Mouse (Mus musculus): ENCODE data around the gene Gm5767. TPM values are rescaled to one million over a fixed set of nuclear protein-coding genes. Genes with fewer than 3 reads are reported as not detected.
"Not testable (repeated sequence)": the region's sequence is repeated elsewhere in the genome, so short reads cannot be mapped to it uniquely, and the experiment has no call there.

Gm5767 gene
- total and polyA plus RNA-seq, 2 experiments, result 0.62 TPM; not detected in 1

DNA sequence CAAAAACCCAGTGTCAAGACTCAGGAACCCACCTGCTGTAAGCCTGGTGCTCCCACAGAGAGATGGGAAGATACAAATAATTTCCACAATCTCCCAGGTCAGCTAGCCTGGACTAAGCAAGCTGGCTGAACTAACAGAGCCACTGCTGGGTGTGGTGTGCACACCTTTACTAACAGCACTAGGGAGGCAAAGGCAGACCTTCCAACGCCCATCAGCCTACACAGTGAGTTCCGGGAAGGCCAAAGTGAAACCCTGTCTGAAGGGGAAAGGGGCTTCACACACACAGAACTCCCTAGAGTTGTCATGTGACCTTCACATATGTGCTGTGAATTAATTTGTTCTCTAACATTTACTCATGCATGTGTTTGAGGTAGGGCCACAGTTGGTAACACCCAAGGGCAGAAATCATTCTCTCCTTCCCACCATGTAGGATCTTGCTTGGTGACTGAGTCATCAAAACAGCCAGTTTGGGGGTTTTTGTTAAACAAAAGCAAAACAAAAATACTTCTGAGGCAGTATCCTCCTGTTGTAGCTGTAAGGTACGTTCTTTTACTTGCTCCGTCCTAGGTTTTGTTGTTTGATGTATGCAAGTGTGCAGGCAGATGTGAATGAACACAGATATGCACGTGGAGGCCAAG lies 47.7 kb downstream of the Gm5767 start:
- H3K27me3 ChIP-seq (ENCODE audit: control insufficient read depth, insufficient read depth, low read length), result no peaks in the 10 kb centered on the region
- no peak overlapping the region for H3K4me3 ChIP-seq (ENCODE audit: insufficient read depth, low read depth, low read length)
- H3K9ac ChIP-seq (ENCODE audit: low read depth, low read length), result no peak overlapping the region
- no peak overlapping the region for H3K27ac ChIP-seq (replicated peaks; ENCODE audit: insufficient read depth, low read depth, low read length)
- H3K79me2 ChIP-seq (ENCODE audit: control insufficient read depth, insufficient read depth, low read length), result peaks cover 58% of the 10 kb centered on the region
- no peaks in the 10 kb centered on the region for H3K36me3 ChIP-seq (ENCODE audit: control insufficient read depth, insufficient read depth, low read length)
- TF ChIP-seq CTCF (IDR thresholded peaks at IDR 0.05; ENCODE audit: low read depth, low read length) (no peak), POLR2A (IDR thresholded peaks at IDR 0.05; ENCODE audit: extremely low read depth, insufficient read depth, low read length) (no peak)
- peaks cover 12% of the 10 kb centered on the region for H3K4me1 ChIP-seq (ENCODE audit: control insufficient read depth, insufficient read depth, low read length)
- DNase-seq (ENCODE audit: extremely low read depth, low read depth, low spot score), result no peak
- WGBS, result 87% methylated on average over 5 of the region's 5 CpGs

DNA sequence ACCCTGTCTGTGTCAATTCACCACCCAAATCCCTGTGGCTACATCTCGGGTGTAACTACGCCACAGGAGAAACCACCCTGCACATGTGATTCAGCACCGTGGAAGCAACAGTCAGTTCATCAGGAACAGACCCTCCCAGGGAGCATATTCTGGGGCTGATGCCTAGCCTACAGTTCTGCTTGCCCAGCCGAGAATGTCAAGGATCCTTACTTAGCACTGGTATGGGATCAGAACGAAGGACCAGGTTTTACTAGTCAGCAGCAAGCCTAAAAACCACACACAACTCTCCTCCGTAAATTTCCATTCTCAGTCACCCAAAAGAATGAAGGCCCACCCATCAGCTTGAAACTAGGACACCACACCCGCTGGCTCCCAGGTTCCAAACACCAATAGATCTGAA lies 51.1 kb downstream of the Gm5767 start:
- DNase-seq (ENCODE audit: extremely low read depth, low read depth, low spot score), result no peak
- H3K36me3 ChIP-seq (ENCODE audit: control insufficient read depth, insufficient read depth, low read length), result no peaks in the 10 kb centered on the region
- H3K79me2 ChIP-seq (ENCODE audit: control insufficient read depth, insufficient read depth, low read length), result peaks cover 73% of the 10 kb centered on the region
- H3K9ac ChIP-seq (ENCODE audit: low read depth, low read length), result no peak overlapping the region
- H3K4me3 ChIP-seq (ENCODE audit: insufficient read depth, low read depth, low read length), result no peak overlapping the region
- H3K27me3 ChIP-seq (ENCODE audit: control insufficient read depth, insufficient read depth, low read length), result no peaks in the 10 kb centered on the region
- no peak overlapping the region for H3K27ac ChIP-seq (replicated peaks; ENCODE audit: insufficient read depth, low read depth, low read length)
- no peak for TF ChIP-seq CTCF (IDR thresholded peaks at IDR 0.05; ENCODE audit: low read depth, low read length)
- no peak for TF ChIP-seq POLR2A (IDR thresholded peaks at IDR 0.05; ENCODE audit: extremely low read depth, insufficient read depth, low read length)
- peaks cover 26% of the 10 kb centered on the region for H3K4me1 ChIP-seq (ENCODE audit: control insufficient read depth, insufficient read depth, low read length)
- 81% methylated on average over 7 of the region's 7 CpGs for WGBS

DNA sequence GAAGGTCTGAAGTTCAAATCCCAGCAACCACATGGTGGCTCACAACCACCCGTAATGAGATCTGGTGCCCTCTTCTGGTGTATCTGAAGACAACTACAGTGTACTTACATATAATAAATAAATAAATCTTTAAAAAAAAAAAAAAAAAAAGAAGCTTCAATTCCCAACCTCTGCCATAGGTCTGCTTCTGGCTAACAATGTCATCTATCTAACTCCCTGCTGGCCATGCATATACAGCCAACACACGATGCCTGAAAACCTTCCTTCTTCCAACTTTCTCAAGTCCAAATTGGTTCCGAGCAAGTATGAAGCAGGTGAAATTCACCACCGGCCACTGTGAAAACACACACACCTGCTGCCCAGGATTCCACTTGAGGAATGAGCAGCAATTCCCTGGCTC lies 51.9 kb downstream of the Gm5767 start:
- WGBS, result 87% methylated on average over 4 of the region's 4 CpGs
- H3K9ac ChIP-seq (ENCODE audit: low read depth, low read length); H3K27me3 ChIP-seq (ENCODE audit: control insufficient read depth, insufficient read depth, low read length); H3K36me3 ChIP-seq (ENCODE audit: control insufficient read depth, insufficient read depth, low read length); H3K4me3 ChIP-seq (ENCODE audit: insufficient read depth, low read depth, low read length); H3K27ac ChIP-seq (replicated peaks; ENCODE audit: insufficient read depth, low read depth, low read length); DNase-seq (ENCODE audit: extremely low read depth, low read depth, low spot score): not testable (repeated sequence)
- Histone ChIP-seq H3K79me2 (ENCODE audit: control insufficient read depth, insufficient read depth, low read length) (peaks cover 76% of the 10 kb centered on the region), H3K4me1 (ENCODE audit: control insufficient read depth, insufficient read depth, low read length) (peaks cover 31% of the 10 kb centered on the region)

Other genes starting within 250 kb of the Gm5767 start
- 14.9 and 17.2 TPM in 2 replicates for gene Mettl22, start 210.0 kb upstream of the Gm5767 start, total RNA-seq (2014; rRNA removed)
- 23.1 and 29.0 TPM in 2 replicates for gene Mettl22, start 210.0 kb upstream of the Gm5767 start, polyA plus RNA-seq (2012; rRNA removed)
- 150 and 169 TPM in 2 replicates for gene Abat, start 167.3 kb upstream of the Gm5767 start, total RNA-seq (2014; rRNA removed)
- gene Abat, start 167.3 kb upstream of the Gm5767 start, polyA plus RNA-seq (2012; rRNA removed), result 168 and 227 TPM in 2 replicates
- gene Pmm2, start 43.1 kb upstream of the Gm5767 start, total RNA-seq (2014; rRNA removed), result 27.9 and 30.5 TPM in 2 replicates
- 54.9 and 65.2 TPM in 2 replicates for gene Pmm2, start 43.1 kb upstream of the Gm5767 start, polyA plus RNA-seq (2012; rRNA removed)
- gene Tmem186, start 43.1 kb upstream of the Gm5767 start, total RNA-seq (2014; rRNA removed), result 6.5 and 7.0 TPM in 2 replicates
- 8.0 and 8.7 TPM in 2 replicates for gene Tmem186, start 43.1 kb upstream of the Gm5767 start, polyA plus RNA-seq (2012; rRNA removed)
- gene Carhsp1, start 8.6 kb upstream of the Gm5767 start, total RNA-seq (2014; rRNA removed), result 55.6 and 57.5 TPM in 2 replicates
- gene Carhsp1, start 8.6 kb upstream of the Gm5767 start, polyA plus RNA-seq (2012; rRNA removed), result 125 and 126 TPM in 2 replicates
- gene Usp7, start 111.5 kb downstream of the Gm5767 start, total RNA-seq (2014; rRNA removed), result 41.5 and 50.0 TPM in 2 replicates
- gene Usp7, start 111.5 kb downstream of the Gm5767 start, polyA plus RNA-seq (2012; rRNA removed), result 10.6 and 12.5 TPM in 2 replicates
- 33.8 and 41.1 TPM in 2 replicates for gene 1810013L24Rik, start 149.3 kb downstream of the Gm5767 start, total RNA-seq (2014; rRNA removed)
- 8.9 and 11.1 TPM in 2 replicates for gene 1810013L24Rik, start 149.3 kb downstream of the Gm5767 start, polyA plus RNA-seq (2012; rRNA removed)